Mouse (Mus musculus) limb, embryonic 15.5 days (tissue): ENCODE data around the gene A830018L16Rik. TPM values are rescaled to one million over a fixed set of nuclear protein-coding genes. Genes with fewer than 3 reads are reported as not detected.
"Not testable (repeated sequence)": the region's sequence is repeated elsewhere in the genome, so short reads cannot be mapped to it uniquely, and the experiment has no call there.

ENCODE experiments used
- ATAC-seq: fragments of 200-750 bp; cut with Nextera tagmentation; 2 replicates; pipeline ENCODE4 v1.8.0; 2017; ENCODE audit warnings: low read depth, moderate TSS enrichment; ENCODE audit not compliant: insufficient number of reproducible peaks, low FRiP score, low TSS enrichment
- H3K27ac ChIP-seq: fragments of 300-500 bp; sonication (generic); 2 replicates; pipeline ENCODE4 v1.5.1; 2015; ENCODE audit warnings: moderate library complexity, mild to moderate bottlenecking, inconsistent platforms
- H3K27me3 ChIP-seq: fragments of 300-500 bp; sonication (generic); 2 replicates; pipeline ENCODE4 v1.6.1; 2015; ENCODE audit warnings: inconsistent platforms
- H3K36me3 ChIP-seq: fragments of 300-500 bp; sonication (generic); 2 replicates; pipeline ENCODE4 v1.6.1; 2015; ENCODE audit warnings: inconsistent platforms
- H3K4me1 ChIP-seq: fragments of 300-500 bp; sonication (generic); 2 replicates; pipeline ENCODE4 v1.6.1; 2015; ENCODE audit warnings: inconsistent platforms
- H3K4me2 ChIP-seq: fragments of 300-500 bp; sonication (generic); 2 replicates; pipeline ENCODE4 v1.6.1; 2015; ENCODE audit warnings: mild to moderate bottlenecking, inconsistent platforms
- H3K4me3 ChIP-seq: fragments of 300-500 bp; sonication (generic); 2 replicates; pipeline ENCODE4 v1.5.1; 2015; ENCODE audit warnings: mild to moderate bottlenecking, inconsistent platforms
- H3K9ac ChIP-seq: fragments of 300-500 bp; sonication (generic); 2 replicates; pipeline ENCODE4 v1.6.1; 2015; ENCODE audit warnings: inconsistent platforms
- H3K9me3 ChIP-seq: fragments of 300-500 bp; sonication (generic); 2 replicates; pipeline ENCODE4 v1.6.1; 2016; ENCODE audit warnings: inconsistent platforms
- WGBS: fragments of 180-500 bp; shearing (Covaris S2); methylation state at CpG from one replicate; pipeline ENCODE4 v1.1.7; 2015; 5-methylcytosine and 5-hydroxymethylcytosine counted together
- polyA plus RNA-seq: library from polyadenylated mRNA; unstranded; fragments of >200 nt; fragmentation: Nextera tagmentation; extraction: Ambion mirVana; gene quantifications from 2 replicates; pipeline ENCODE4 v1.2.1, GENCODE M21; 2015

The A830018L16Rik gene
- polyA plus RNA-seq, 1 experiment from 2014 or later, result 1.9 TPM

DNA sequence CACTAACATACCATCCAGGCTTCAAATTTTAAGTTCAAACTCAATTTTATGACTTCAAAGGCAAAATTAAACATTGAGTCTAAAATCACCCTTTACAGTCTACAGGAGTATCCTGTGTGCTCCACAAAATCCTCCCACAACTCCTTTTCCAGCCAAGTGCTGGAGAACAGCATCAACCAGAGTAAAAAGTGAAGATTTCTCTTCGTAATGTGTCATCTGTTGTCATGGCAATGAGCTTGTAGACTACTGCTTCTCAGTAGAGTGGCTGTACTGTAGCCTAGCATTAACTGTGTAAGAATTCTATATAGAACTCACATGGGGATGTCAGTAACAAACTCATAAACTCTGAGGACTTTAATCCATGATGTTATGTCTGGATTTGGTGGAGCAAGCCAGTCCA is 596.7 kb downstream of the A830018L16Rik start:
- H3K9me3 ChIP-seq, result no peaks in the 10 kb centered on the region
- WGBS, result 79% methylated on average over 1 of the region's 1 CpGs
- H3K27me3 ChIP-seq, result no peaks in the 10 kb centered on the region
- H3K4me2 ChIP-seq, result no peak overlapping the region
- H3K4me3 ChIP-seq, result no peak overlapping the region
- no peak for ATAC-seq
- no peaks in the 10 kb centered on the region for H3K36me3 ChIP-seq
- H3K27ac ChIP-seq, result no peak overlapping the region
- no peaks in the 10 kb centered on the region for H3K4me1 ChIP-seq
- H3K9ac ChIP-seq, result no peak overlapping the region

DNA sequence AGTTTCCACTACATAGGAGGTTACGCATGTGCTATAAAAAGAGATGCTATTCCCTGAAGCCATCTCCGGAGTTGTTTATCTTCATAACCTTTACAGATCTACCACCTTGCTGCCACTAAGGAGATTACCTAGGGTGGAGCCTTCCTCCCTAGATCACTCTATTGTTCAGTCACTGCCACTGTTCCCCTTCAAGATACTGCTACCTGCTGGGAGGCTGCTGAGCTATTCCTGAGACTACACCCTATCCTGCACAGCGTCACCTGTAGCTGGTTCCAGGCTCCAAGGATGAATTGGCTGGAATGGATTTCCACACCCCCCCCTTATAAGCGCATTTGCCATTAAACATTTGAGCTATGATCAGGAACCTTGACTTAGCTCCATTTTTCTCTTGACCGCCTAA is 606.7 kb downstream of the A830018L16Rik start:
- H3K27me3 ChIP-seq, H3K9me3 ChIP-seq, H3K4me2 ChIP-seq, ATAC-seq, H3K36me3 ChIP-seq, H3K9ac ChIP-seq, H3K4me1 ChIP-seq, H3K4me3 ChIP-seq, H3K27ac ChIP-seq: not testable (repeated sequence)
- 91% methylated on average over 5 of the region's 5 CpGs for WGBS
